Mouse (Mus musculus) stomach, embryonic 14.5 days (tissue): ENCODE data around the gene Arl5a. TPM values are rescaled to one million over a fixed set of nuclear protein-coding genes. Genes with fewer than 3 reads are reported as not detected.

Source experiments
- ATAC-seq: fragments of 200-750 bp; cut with Nextera tagmentation; 2 replicates; pipeline ENCODE4 v1.8.0; 2017; ENCODE audit warnings: low read depth, moderate TSS enrichment; ENCODE audit not compliant: insufficient number of reproducible peaks, insufficient read depth, low FRiP score
- H3K27ac ChIP-seq: fragments of 300-500 bp; sonication (generic); 2 replicates; pipeline ENCODE4 v1.5.1; 2014; ENCODE audit warnings: mild to moderate bottlenecking, low read length, moderate library complexity, mixed read lengths
- H3K27me3 ChIP-seq: fragments of 300-500 bp; sonication (generic); 2 replicates; pipeline ENCODE4 v1.6.1; 2014; ENCODE audit warnings: low read length, control low read depth, mixed read lengths; ENCODE audit not compliant: control insufficient read depth, insufficient read depth
- H3K36me3 ChIP-seq: fragments of 300-500 bp; sonication (generic); 2 replicates; pipeline ENCODE4 v1.6.1; 2014; ENCODE audit warnings: mild to moderate bottlenecking, control low read depth, low read length, moderate library complexity, mixed read lengths; ENCODE audit not compliant: control insufficient read depth, insufficient read depth
- H3K4me1 ChIP-seq: fragments of 300-500 bp; sonication (generic); 2 replicates; pipeline ENCODE4 v1.6.1; 2014; ENCODE audit warnings: low read length, control low read depth, mixed read lengths; ENCODE audit not compliant: control insufficient read depth, insufficient read depth
- H3K4me2 ChIP-seq: fragments of 300-500 bp; sonication (generic); replicated peaks from 2 replicates; pipeline ENCODE4 v1.6.1; 2014; ENCODE audit warnings: low read depth, low read length, control low read depth
- H3K4me3 ChIP-seq: fragments of 300-500 bp; sonication (generic); 2 replicates; pipeline ENCODE4 v1.5.1; 2014; ENCODE audit warnings: low read depth, low read length, control low read depth
- H3K9ac ChIP-seq: fragments of 300-500 bp; sonication (generic); replicated peaks from 2 replicates; pipeline ENCODE4 v1.6.1; 2014; ENCODE audit warnings: low read depth, mild to moderate bottlenecking, control low read depth, low read length, moderate library complexity, mixed read lengths
- H3K9me3 ChIP-seq: fragments of 300-500 bp; sonication (generic); 2 replicates; pipeline ENCODE4 v1.6.1; 2016; ENCODE audit warnings: low read depth, low read length, control low read depth; ENCODE audit not compliant: control insufficient read depth
- WGBS: fragments of 180-500 bp; shearing (Covaris S2); extraction: QIAGEN DNeasy Blood & Tissue Kit; methylation state at CpG from one replicate; pipeline ENCODE4 v1.1.7; 2014; 5-methylcytosine and 5-hydroxymethylcytosine counted together
- polyA plus RNA-seq: library from polyadenylated mRNA; unstranded; fragments of >200 nt; fragmentation: Nextera tagmentation; extraction: Ambion mirVana; gene quantifications from 2 replicates; pipeline ENCODE4 v1.2.1, GENCODE M21; 2014

Gene Arl5a
- polyA plus RNA-seq, 1 experiment from 2014 or later = 53.5 TPM

DNA sequence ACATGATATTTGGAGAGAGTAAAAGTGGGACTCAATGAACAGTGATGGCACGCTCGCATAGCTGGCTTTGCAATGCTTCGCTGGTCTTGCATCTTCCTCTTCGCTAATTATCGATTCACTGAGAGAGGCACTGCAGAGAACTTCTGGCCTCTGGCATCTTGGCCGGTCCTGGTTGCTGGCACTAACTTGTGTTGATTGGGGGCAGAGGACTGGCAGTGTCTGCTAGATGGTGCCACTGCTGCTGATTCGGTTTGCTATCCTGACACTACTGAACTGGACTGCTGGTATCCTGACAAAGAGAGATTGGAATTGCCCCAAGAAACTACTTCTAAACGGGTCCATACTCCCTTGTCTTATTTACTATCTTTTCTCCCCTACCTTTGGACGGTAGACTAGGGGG lies 63.6 kb downstream of the Arl5a start:
- no peaks in the 10 kb centered on the region for H3K9me3 ChIP-seq
- H3K27me3 ChIP-seq = no peaks in the 10 kb centered on the region
- H3K36me3 ChIP-seq = no peaks in the 10 kb centered on the region
- H3K4me2 ChIP-seq = no peak overlapping the region
- H3K4me3 ChIP-seq = no peak overlapping the region
- H3K27ac ChIP-seq = no peak overlapping the region
- no peak for ATAC-seq
- H3K9ac ChIP-seq = no peak overlapping the region
- WGBS = 93% methylated on average over 9 of the region's 9 CpGs
- H3K4me1 ChIP-seq = no peaks in the 10 kb centered on the region

DNA sequence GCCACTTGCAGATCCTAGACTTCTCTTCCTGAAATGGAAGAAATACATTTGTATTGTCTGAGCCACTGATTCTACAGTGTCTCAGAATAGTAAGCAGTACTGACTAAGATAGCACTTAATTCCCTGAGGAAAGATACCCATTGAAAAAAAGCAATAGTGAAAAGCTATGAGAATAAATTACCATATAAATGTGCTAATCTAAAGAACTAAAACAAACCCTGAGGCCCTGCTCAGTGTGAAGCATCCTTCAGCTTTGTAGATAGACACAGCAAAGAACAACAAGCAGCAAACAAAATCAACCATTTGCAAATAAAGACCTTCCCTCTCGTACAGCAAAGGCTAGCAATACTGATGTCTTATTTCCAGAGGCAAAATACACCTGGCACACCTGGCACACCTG lies 65.0 kb downstream of the Arl5a start:
- no peaks in the 10 kb centered on the region for H3K36me3 ChIP-seq
- H3K4me3 ChIP-seq = no peak overlapping the region
- WGBS = 81% methylated on average over 1 of the region's 1 CpGs
- no peak overlapping the region for H3K9ac ChIP-seq
- no peaks in the 10 kb centered on the region for H3K4me1 ChIP-seq
- H3K27me3 ChIP-seq = no peaks in the 10 kb centered on the region
- ATAC-seq = no peak
- H3K27ac ChIP-seq = no peak overlapping the region
- no peaks in the 10 kb centered on the region for H3K9me3 ChIP-seq
- no peak overlapping the region for H3K4me2 ChIP-seq

DNA sequence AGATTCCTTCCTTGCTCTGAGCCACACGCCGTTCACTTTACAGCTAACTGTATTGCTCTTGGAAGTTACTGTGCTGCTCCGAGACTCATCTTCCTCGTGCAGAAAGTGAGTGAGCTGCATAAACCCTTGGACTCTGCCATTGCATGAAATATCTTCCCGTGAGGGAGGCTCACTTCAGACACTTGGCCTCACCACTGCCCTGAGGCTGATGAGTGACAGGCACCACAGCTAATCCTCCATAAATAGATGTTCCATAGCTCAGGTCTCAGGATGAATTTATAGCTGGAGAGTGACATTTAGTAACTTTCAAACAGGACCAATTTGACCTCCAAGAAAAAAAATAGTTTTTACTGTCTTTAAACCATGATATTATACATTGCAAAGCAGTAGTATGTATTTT lies 66.5 kb downstream of the Arl5a start:
- no peaks in the 10 kb centered on the region for H3K27me3 ChIP-seq
- H3K4me2 ChIP-seq = no peak overlapping the region
- H3K27ac ChIP-seq = no peak overlapping the region
- H3K9me3 ChIP-seq = no peaks in the 10 kb centered on the region
- no peak for ATAC-seq
- H3K4me3 ChIP-seq = no peak overlapping the region
- H3K9ac ChIP-seq = no peak overlapping the region
- no peaks in the 10 kb centered on the region for H3K4me1 ChIP-seq
- 79% methylated on average over 5 of the region's 5 CpGs for WGBS
- no peaks in the 10 kb centered on the region for H3K36me3 ChIP-seq

DNA sequence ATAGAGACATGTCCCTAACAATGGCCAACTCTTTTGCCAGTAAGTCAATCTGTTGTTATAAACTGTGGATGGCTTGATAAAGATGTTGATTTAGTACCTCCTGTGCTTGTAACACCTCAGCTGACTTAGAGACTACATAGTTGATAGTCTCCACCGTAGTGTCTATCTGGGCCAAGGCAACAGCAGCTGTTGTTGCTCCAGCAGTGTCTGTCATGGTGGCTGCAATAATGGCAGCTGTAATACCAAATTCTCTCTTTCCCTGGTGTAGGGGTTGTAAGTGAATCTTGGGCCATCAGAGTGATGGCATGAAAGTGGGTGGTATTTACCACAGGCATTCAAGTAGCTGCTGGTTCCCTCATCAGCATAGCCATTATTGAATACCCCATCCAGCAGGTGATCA lies 73.7 kb downstream of the Arl5a start:
- Histone ChIP-seq H3K9me3 (no peaks in the 10 kb centered on the region), H3K4me1 (no peaks in the 10 kb centered on the region), H3K36me3 (no peaks in the 10 kb centered on the region), H3K27ac (no peak overlapping the region), H3K27me3 (no peaks in the 10 kb centered on the region), H3K4me2 (no peak overlapping the region), H3K4me3 (no peak overlapping the region), H3K9ac (no peak overlapping the region)
- no peak for ATAC-seq
- WGBS = 91% methylated on average over 1 of the region's 1 CpGs

Other genes with a start within 250 kb of the Arl5a start
- 0.24 and 1.0 TPM in 2 replicates for gene Neb, start 46.4 kb downstream of the Arl5a start, polyA plus RNA-seq